Mouse (Mus musculus) testis, adult 2 months (tissue): ENCODE measurements around the gene Lag3. TPM values are rescaled to one million over a fixed set of nuclear protein-coding genes. Genes with fewer than 3 reads are reported as not detected.
A peak's percentile ranks its signal among the peaks of the same experiment; 100 is the strongest.

Source experiments
- H3K27ac ChIP-seq: fragments of 200-500 bp; 2 replicates; pipeline ENCODE4 v1.5.1; 2012; ENCODE audit warnings: low read depth, low read length; ENCODE audit not compliant: control insufficient read depth, insufficient read depth
- H3K27me3 ChIP-seq: fragments of 200-500 bp; 2 replicates; pipeline ENCODE4 v1.6.1; 2012; ENCODE audit warnings: mild to moderate bottlenecking, low read length, moderate library complexity; ENCODE audit not compliant: control insufficient read depth, insufficient read depth
- H3K36me3 ChIP-seq: fragments of 200-500 bp; 2 replicates; pipeline ENCODE4 v1.6.1; 2012; ENCODE audit warnings: mild to moderate bottlenecking, low read length; ENCODE audit not compliant: control insufficient read depth, insufficient read depth
- H3K4me1 ChIP-seq: fragments of 200-500 bp; 2 replicates; pipeline ENCODE4 v1.6.1; 2012; ENCODE audit warnings: low read length; ENCODE audit not compliant: control insufficient read depth, insufficient read depth
- H3K4me3 ChIP-seq: fragments of 200-500 bp; 2 replicates; pipeline ENCODE4 v1.5.1; 2012; ENCODE audit warnings: low read depth, mild to moderate bottlenecking, low read length, moderate library complexity, mixed read lengths; ENCODE audit not compliant: control insufficient read depth
- CTCF ChIP-seq: fragments of 200-500 bp; IDR thresholded peaks from 2 replicates; pipeline ENCODE4 v1.5.1; 2012; ENCODE audit warnings: low read depth, mild to moderate bottlenecking, inconsistent platforms, low read length, moderate library complexity; ENCODE audit not compliant: control insufficient read depth, insufficient read depth, insufficient replicate concordance
- POLR2A ChIP-seq: fragments of 200-500 bp; IDR thresholded peaks from 2 replicates; pipeline ENCODE4 v1.6.1; 2012; ENCODE audit warnings: low read depth, mild to moderate bottlenecking, inconsistent platforms, low read length, moderate library complexity; ENCODE audit not compliant: control insufficient read depth
- polyA plus RNA-seq: library from polyadenylated mRNA; depleted of rRNA; stranded (reverse); fragments of >200 nt; gene quantifications from 2 replicates; pipeline ENCODE4 v1.2.3, GENCODE M21; 2012

The Lag3 gene
- polyA plus RNA-seq, 1 experiment: 0.12 TPM

- H3K4me1 ChIP-seq: peaks cover 23% of the 10 kb centered on the region
- H3K4me3 ChIP-seq: peak overlapping the region; percentile 92
These were observed 7.6 kb upstream of the Lag3 start for GRCm38 (mm10) chr6:124918890-124919627.

GRCm38 (mm10) chr6:124918331-124918690 lies 6.8 kb upstream of the Lag3 start:
- no peak for TF ChIP-seq CTCF
- 0 out of 2 replicates have a peak, but pooled peaks have one; percentile 6 for TF ChIP-seq POLR2A
- peak overlapping the region; percentile 92 for H3K4me3 ChIP-seq

More at GRCm38 (mm10) chr6:124918890-124919627, 7.6 kb upstream of the Lag3 start:
- H3K36me3 ChIP-seq: no peaks in the 10 kb centered on the region
- H3K27ac ChIP-seq: peak overlapping the region; percentile 81
- peaks cover 5% of the 10 kb centered on the region for H3K27me3 ChIP-seq
- TF ChIP-seq POLR2A (no peak), CTCF (no peak)

GRCm38 (mm10) chr6:124917518-124918330 lies 6.2 kb upstream of the Lag3 start:
- Histone ChIP-seq H3K4me3 (peak overlapping the region; percentile 92), H3K4me1 (peaks cover 24% of the 10 kb centered on the region), H3K36me3 (no peaks in the 10 kb centered on the region), H3K27ac (peak overlapping the region; percentile 68), H3K27me3 (peaks cover 5% of the 10 kb centered on the region)
- TF ChIP-seq CTCF (no peak), POLR2A (peak; percentile 51)

More at GRCm38 (mm10) chr6:124918331-124918690, 6.8 kb upstream of the Lag3 start:
- Histone ChIP-seq H3K4me1 (peaks cover 24% of the 10 kb centered on the region), H3K36me3 (no peaks in the 10 kb centered on the region), H3K27me3 (peaks cover 5% of the 10 kb centered on the region), H3K27ac (peak overlapping the region; percentile 46)

- peak; percentile 62; the same call in 1 of the 2 replicates for TF ChIP-seq CTCF
- TF ChIP-seq POLR2A: 0 out of 2 replicates have a peak, but pooled peaks have one; percentile 21
- no peaks in the 10 kb centered on the region for H3K36me3 ChIP-seq
- peak overlapping the region; percentile 92 for H3K4me3 ChIP-seq
- peaks cover 24% of the 10 kb centered on the region for H3K4me1 ChIP-seq
- peaks cover 5% of the 10 kb centered on the region for H3K27me3 ChIP-seq
- H3K27ac ChIP-seq: peak overlapping the region; percentile 68
These were observed 5.4 kb upstream of the Lag3 start for GRCm38 (mm10) chr6:124916695-124917517.

- Histone ChIP-seq H3K36me3 (no peaks in the 10 kb centered on the region), H3K4me3 (peak overlapping the region; percentile 83), H3K4me1 (peaks cover 24% of the 10 kb centered on the region), H3K27me3 (peaks cover 5% of the 10 kb centered on the region), H3K27ac (no peak overlapping the region; the same call in 1 of the 2 replicates)
- peak; percentile 41; the same call in 1 of the 2 replicates for TF ChIP-seq POLR2A
- TF ChIP-seq CTCF: no peak
These were observed 4.6 kb upstream of the Lag3 start for GRCm38 (mm10) chr6:124915942-124916694.

GRCm38 (mm10) chr6:124915160-124915941 lies 3.8 kb upstream of the Lag3 start:
- peaks cover 5% of the 10 kb centered on the region for H3K27me3 ChIP-seq
- no peaks in the 10 kb centered on the region for H3K36me3 ChIP-seq
- no peak overlapping the region for H3K27ac ChIP-seq
- peak overlapping the region; percentile 83 for H3K4me3 ChIP-seq
- TF ChIP-seq POLR2A (no peak), CTCF (no peak)
- peaks cover 24% of the 10 kb centered on the region for H3K4me1 ChIP-seq
